Mouse (Mus musculus): ENCODE data around the gene Rsrc1. TPM values are rescaled to one million over a fixed set of nuclear protein-coding genes. Genes with fewer than 3 reads are reported as not detected.
A peak's percentile ranks its signal among the peaks of the same experiment; 100 is the strongest.

Gene Rsrc1
- polyA plus RNA-seq (2011; ENCODE audit: insufficient read depth, insufficient read length, low replicate concordance, missing spikeins), result 15.5 and 19.6 TPM in 2 replicates

DNA sequence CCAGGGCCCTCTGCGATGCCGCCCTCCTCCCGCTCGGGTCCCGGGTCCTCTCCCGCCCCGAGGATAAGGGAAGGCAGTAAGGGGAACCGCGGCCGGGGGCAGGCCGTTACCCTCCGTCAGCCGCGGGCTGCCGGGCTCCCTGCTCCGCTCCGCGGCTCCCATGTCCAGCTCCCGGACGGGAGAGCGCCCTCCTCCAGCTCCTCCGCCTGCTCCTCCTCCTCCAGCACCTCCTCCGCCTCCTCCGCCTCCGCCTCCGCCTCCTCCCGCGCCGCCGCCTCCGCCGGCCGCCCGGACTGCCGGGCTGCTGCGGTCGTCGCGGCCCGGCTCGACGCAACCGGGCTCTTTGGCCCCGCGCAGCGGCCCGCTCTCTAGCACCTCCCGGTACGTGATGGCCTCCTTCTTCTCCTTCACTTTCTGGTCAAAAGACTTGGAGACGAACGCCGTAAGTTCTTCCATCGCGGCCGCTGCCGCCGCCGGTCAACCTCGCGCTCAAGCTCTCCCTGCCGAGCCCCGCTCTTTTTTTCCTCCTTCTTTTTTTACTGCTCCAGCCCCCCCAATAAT, at the start of gene Rsrc1:
Rsrc1 (plus strand) TSS at position 290 of the 561 bp plus-strand sequence.
- under 1% methylated on average over 57 of the region's 62 CpGs for WGBS
- peak within 1 kb of the TSS; percentile 39 for H3K4me3 ChIP-seq (replicated peaks; ENCODE audit: control insufficient read depth, low read depth, low read length)
- no peak for TF ChIP-seq POLR2A (IDR thresholded peaks at IDR 0.05; ENCODE audit: borderline replicate concordance, control insufficient read depth, low read depth, low read length)
- no peak for TF ChIP-seq CTCF (IDR thresholded peaks at IDR 0.05; ENCODE audit: control insufficient read depth, insufficient read depth, low read length)

DNA sequence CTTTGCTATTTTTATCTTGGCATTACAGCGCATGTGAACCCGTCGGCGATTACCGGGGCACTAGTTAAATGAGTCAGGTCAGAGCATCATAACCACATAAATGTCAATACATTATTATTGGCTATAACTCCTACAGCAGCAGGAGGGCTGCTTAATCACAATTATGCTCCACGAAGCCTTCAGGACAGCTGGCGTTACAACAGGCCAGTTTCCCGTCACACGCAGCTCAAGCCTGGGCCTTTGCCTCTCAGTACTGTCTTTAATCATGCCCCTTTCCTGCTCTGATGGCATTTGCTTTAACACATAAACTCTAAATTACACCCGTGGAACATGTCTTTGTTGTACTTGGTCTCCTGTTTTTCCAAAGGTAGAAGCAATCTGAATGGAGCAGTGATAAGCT, 41.5 kb upstream of the Rsrc1 start:
- Histone ChIP-seq H3K4me3 (replicated peaks; ENCODE audit: control insufficient read depth, low read depth, low read length) (no peak overlapping the region), H3K4me1 (ENCODE audit: control insufficient read depth, insufficient read depth, low read length) (no peaks in the 10 kb centered on the region), H3K27ac (ENCODE audit: control insufficient read depth, insufficient read depth, low read depth, low read length, poor library complexity) (no peak overlapping the region)
- no peak for TF ChIP-seq CTCF (IDR thresholded peaks at IDR 0.05; ENCODE audit: control insufficient read depth, insufficient read depth, low read length)
- no peak for TF ChIP-seq POLR2A (IDR thresholded peaks at IDR 0.05; ENCODE audit: borderline replicate concordance, control insufficient read depth, low read depth, low read length)
- 80% methylated on average over 10 of the region's 10 CpGs for whole genome bisulfite sequencing

More for the DNA sequence above, at the start of gene Rsrc1:
- Histone ChIP-seq H3K27ac (ENCODE audit: control insufficient read depth, insufficient read depth, low read depth, low read length, poor library complexity) (no peak within 1 kb of the TSS; the same call in 1 of the 2 replicates), H3K4me1 (ENCODE audit: control insufficient read depth, insufficient read depth, low read length) (no peaks in the 10 kb centered on the region)

DNA sequence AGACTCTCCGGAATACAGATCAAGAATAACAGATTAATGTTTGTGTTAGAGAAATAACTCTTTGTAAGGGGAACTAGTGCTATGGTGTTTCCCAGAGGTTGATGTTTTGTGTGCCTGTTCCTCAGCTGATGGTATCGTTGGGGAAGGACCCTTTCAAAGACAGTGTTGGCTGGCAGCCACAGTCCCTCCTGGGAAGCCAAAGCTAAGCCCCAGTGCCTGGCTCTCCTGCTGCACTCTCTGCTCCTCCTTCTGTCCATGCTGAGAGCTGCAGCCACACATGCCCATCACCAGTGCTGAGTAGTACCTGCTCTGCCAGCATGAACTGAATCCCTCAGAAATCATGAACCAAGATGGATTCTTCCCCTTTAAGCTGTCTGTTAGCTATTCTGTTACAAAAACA, 26.1 kb upstream of the Rsrc1 start:
- no peak overlapping the region for H3K27ac ChIP-seq (ENCODE audit: control insufficient read depth, insufficient read depth, low read depth, low read length, poor library complexity)
- 51% methylated on average over 2 of the region's 2 CpGs for WGBS
- TF ChIP-seq POLR2A (IDR thresholded peaks at IDR 0.05; ENCODE audit: borderline replicate concordance, control insufficient read depth, low read depth, low read length) (no peak), CTCF (IDR thresholded peaks at IDR 0.05; ENCODE audit: control insufficient read depth, insufficient read depth, low read length) (no peak)
- H3K4me1 ChIP-seq (ENCODE audit: control insufficient read depth, insufficient read depth, low read length), result no peaks in the 10 kb centered on the region
- no peak overlapping the region for H3K4me3 ChIP-seq (replicated peaks; ENCODE audit: control insufficient read depth, low read depth, low read length)

DNA sequence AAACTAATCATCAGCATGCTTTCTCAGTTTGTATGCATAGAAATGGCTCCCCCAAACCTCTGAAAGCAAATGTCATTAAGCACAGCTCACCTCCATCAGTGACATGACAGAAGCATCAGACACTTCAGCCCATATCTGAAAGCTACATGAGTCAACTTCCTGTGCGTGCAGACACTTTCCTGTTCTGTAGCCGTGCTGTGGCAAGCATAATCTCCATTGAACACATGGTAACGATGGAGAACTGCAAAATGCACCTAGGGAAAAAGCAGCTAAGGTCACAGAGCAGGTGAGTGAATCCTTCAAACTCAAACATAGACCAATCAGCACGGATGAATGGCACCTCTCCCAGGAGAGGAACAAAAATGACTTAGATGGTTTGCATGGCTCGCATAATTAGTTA, 21.2 kb upstream of the Rsrc1 start:
- Histone ChIP-seq H3K27ac (ENCODE audit: control insufficient read depth, insufficient read depth, low read depth, low read length, poor library complexity) (no peak overlapping the region), H3K4me1 (ENCODE audit: control insufficient read depth, insufficient read depth, low read length) (no peaks in the 10 kb centered on the region), H3K4me3 (replicated peaks; ENCODE audit: control insufficient read depth, low read depth, low read length) (no peak overlapping the region)
- TF ChIP-seq POLR2A (IDR thresholded peaks at IDR 0.05; ENCODE audit: borderline replicate concordance, control insufficient read depth, low read depth, low read length), result no peak
- TF ChIP-seq CTCF (IDR thresholded peaks at IDR 0.05; ENCODE audit: control insufficient read depth, insufficient read depth, low read length), result no peak
- WGBS, result 29% methylated on average over 5 of the region's 5 CpGs

DNA sequence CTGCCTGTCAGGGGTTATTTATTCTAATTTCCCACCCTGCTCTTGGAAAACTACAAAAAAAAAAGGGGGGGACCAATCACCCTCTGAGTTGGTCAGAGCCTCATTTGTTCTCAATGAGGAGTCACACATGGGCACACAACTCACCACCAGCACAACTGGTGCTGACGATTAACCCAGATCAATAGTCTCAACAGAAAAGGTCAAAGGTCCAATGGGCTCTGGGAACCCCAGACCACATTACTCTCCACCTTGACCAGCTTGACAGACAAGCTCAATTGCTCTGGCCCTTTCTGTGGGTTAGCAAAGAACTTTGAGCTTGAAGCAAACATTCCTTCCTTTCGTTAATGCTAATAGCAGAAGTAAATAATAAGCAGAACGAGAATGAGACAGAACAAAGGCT, 16.3 kb upstream of the Rsrc1 start:
- no peak for TF ChIP-seq POLR2A (IDR thresholded peaks at IDR 0.05; ENCODE audit: borderline replicate concordance, control insufficient read depth, low read depth, low read length)
- TF ChIP-seq CTCF (IDR thresholded peaks at IDR 0.05; ENCODE audit: control insufficient read depth, insufficient read depth, low read length), result no peak
- Histone ChIP-seq H3K4me3 (replicated peaks; ENCODE audit: control insufficient read depth, low read depth, low read length) (no peak overlapping the region), H3K27ac (ENCODE audit: control insufficient read depth, insufficient read depth, low read depth, low read length, poor library complexity) (no peak overlapping the region), H3K4me1 (ENCODE audit: control insufficient read depth, insufficient read depth, low read length) (no peaks in the 10 kb centered on the region)
- WGBS, result 60% methylated on average over 3 of the region's 3 CpGs

DNA sequence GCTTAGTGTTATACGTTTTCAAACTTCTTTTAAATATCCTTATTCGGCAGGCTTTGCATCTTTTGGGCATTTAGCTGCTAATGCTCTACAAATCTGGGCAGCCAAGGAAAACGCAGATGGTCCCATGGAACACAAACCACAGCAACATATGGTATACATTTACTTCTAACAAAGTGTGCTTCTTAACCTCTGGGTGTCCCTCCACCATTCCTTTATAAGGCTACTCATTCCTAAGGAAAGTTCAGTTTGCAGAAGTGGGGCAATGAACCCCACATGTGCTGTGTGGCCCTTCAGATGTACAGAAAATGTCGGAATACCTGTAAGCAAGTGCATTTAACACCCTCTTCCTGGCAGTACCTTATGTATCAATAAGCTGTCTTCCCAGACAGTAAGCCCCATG, 13.7 kb upstream of the Rsrc1 start:
- WGBS, result 71% methylated on average over 4 of the region's 4 CpGs
- no peaks in the 10 kb centered on the region for H3K4me1 ChIP-seq (ENCODE audit: control insufficient read depth, insufficient read depth, low read length)
- no peak overlapping the region for H3K4me3 ChIP-seq (replicated peaks; ENCODE audit: control insufficient read depth, low read depth, low read length)
- TF ChIP-seq POLR2A (IDR thresholded peaks at IDR 0.05; ENCODE audit: borderline replicate concordance, control insufficient read depth, low read depth, low read length) (no peak), CTCF (IDR thresholded peaks at IDR 0.05; ENCODE audit: control insufficient read depth, insufficient read depth, low read length) (no peak)
- H3K27ac ChIP-seq (ENCODE audit: control insufficient read depth, insufficient read depth, low read depth, low read length, poor library complexity), result no peak overlapping the region

DNA sequence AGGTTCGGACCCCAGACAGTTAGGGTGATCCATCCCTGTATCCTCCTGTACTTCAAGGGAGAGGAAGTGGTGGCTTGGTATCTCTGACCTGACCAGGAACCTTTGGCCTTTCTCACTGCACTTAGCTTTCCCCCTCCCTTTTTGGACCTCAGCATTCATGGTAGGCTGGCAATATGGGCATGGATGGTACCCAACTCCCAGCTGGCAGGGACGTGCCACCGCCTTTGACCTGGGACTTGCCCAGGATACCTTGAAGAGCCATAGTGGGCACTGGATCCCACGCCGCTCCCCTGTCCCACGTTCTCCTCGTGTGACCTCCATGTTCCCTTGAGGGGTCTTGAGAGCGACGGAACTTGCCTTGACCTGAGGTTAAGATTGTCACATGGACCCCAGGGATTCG, 10.9 kb upstream of the Rsrc1 start:
- TF ChIP-seq CTCF (IDR thresholded peaks at IDR 0.05; ENCODE audit: control insufficient read depth, insufficient read depth, low read length), result no peak
- no peak for TF ChIP-seq POLR2A (IDR thresholded peaks at IDR 0.05; ENCODE audit: borderline replicate concordance, control insufficient read depth, low read depth, low read length)
- Histone ChIP-seq H3K4me1 (ENCODE audit: control insufficient read depth, insufficient read depth, low read length) (no peaks in the 10 kb centered on the region), H3K27ac (ENCODE audit: control insufficient read depth, insufficient read depth, low read depth, low read length, poor library complexity) (no peak overlapping the region), H3K4me3 (replicated peaks; ENCODE audit: control insufficient read depth, low read depth, low read length) (no peak overlapping the region)
- 14% methylated on average over 10 of the region's 10 CpGs for WGBS

DNA sequence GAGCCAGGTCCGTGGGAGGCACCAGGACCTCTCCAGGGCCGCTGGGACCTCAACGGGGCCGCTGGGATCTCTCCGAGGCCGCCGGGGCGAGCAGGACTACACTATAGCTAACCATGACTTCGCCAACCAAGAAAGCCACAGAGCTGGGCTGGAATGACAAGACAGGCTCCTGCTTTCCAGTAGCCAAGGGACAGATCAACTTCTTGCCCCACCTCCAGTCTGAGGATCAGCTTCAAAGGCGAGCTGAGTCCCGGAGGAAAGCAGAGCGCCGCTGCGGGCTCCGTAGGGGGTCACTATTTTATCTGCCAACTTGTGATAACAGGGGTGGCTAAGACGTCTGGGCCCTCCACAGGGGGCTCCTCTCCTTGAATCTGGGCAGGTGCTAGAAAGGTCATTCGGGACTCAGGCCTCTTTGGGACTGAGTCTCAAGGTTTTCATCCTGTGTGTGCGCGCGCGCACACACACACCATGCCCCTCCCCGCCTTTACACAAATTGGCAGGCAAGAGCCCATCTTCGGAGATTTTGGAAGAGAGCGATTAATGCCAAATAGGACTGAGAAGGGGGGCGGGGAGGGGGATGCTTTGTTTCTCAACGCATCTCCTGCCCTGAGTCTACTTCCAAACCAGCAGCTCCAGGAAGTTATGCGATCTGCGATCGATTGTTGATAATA, 10.4 kb upstream of the Rsrc1 start:
- TF ChIP-seq CTCF (IDR thresholded peaks at IDR 0.05; ENCODE audit: control insufficient read depth, insufficient read depth, low read length) (no peak), POLR2A (IDR thresholded peaks at IDR 0.05; ENCODE audit: borderline replicate concordance, control insufficient read depth, low read depth, low read length) (no peak)
- WGBS, result 8% methylated on average over 29 of the region's 29 CpGs
- Histone ChIP-seq H3K4me3 (replicated peaks; ENCODE audit: control insufficient read depth, low read depth, low read length) (no peak overlapping the region), H3K27ac (ENCODE audit: control insufficient read depth, insufficient read depth, low read depth, low read length, poor library complexity) (no peak overlapping the region), H3K4me1 (ENCODE audit: control insufficient read depth, insufficient read depth, low read length) (no peaks in the 10 kb centered on the region)

All from bone marrow, adult 2 months (tissue).